Mouse (Mus musculus) T-cell, adult 2 months (primary cell): ENCODE measurements around the gene Sap18b.
A peak's percentile ranks its signal among the peaks of the same experiment; 100 is the strongest.
"Not testable (repeated sequence)": the region's sequence is repeated elsewhere in the genome, so short reads cannot be mapped to it uniquely, and the experiment has no call there.

Source experiments
- DNase-seq: peaks from one replicate; pipeline ENCODE4 v3.0.0; 2022; ENCODE audit warnings: low spot score

Sap18b gene

GRCm38 (mm10) chr8:95825162-95825561 lies at the start of gene Sap18b:
TSS of gene Sap18b (plus strand) at chr8:95825346.
- not testable (repeated sequence) for DNase-seq

GRCm38 (mm10) chr8:95781085-95781484 lies 44.1 kb upstream of the Sap18b start:
- DNase-seq = no peak

GRCm38 (mm10) chr8:95781775-95782174 lies 43.4 kb upstream of the Sap18b start:
- DNase-seq = no peak

- no peak for DNase-seq
Observed at GRCm38 (mm10) chr8:95782628-95783027, 42.5 kb upstream of the Sap18b start.

GRCm38 (mm10) chr8:95785591-95785990 lies 39.6 kb upstream of the Sap18b start:
- no peak for DNase-seq

- DNase-seq = not testable (repeated sequence)
Observed at GRCm38 (mm10) chr8:95795333-95796061, 29.6 kb upstream of the Sap18b start.

- DNase-seq = no peak
Observed at GRCm38 (mm10) chr8:95799117-95799516, 26.0 kb upstream of the Sap18b start.

GRCm38 (mm10) chr8:95799891-95800290 lies 25.3 kb upstream of the Sap18b start:
- no peak for DNase-seq

GRCm38 (mm10) chr8:95800353-95800752 lies 24.8 kb upstream of the Sap18b start:
- no peak for DNase-seq

- DNase-seq = no peak
Observed at GRCm38 (mm10) chr8:95801476-95802064, 23.6 kb upstream of the Sap18b start.

- no peak for DNase-seq
Observed at GRCm38 (mm10) chr8:95802231-95802630, 22.9 kb upstream of the Sap18b start.

GRCm38 (mm10) chr8:95805482-95805881 lies 19.7 kb upstream of the Sap18b start:
- no peak for DNase-seq

- DNase-seq = peak; percentile 55
Observed at GRCm38 (mm10) chr8:95806461-95807191, 18.5 kb upstream of the Sap18b start.

GRCm38 (mm10) chr8:95807331-95807843 lies 17.8 kb upstream of the Sap18b start, which contains the start of gene Cnot1:
TSS of gene Cnot1 (minus strand) at chr8:95807464.
- peak; percentile 98 for DNase-seq

GRCm38 (mm10) chr8:95807861-95808260 lies 17.3 kb upstream of the Sap18b start:
- DNase-seq = peak; percentile 93

GRCm38 (mm10) chr8:95808631-95809030 lies 16.5 kb upstream of the Sap18b start:
- DNase-seq = no peak

GRCm38 (mm10) chr8:95809116-95809515 lies 16.0 kb upstream of the Sap18b start:
- no peak for DNase-seq

- DNase-seq = peak; percentile 59
Observed at GRCm38 (mm10) chr8:95810184-95810591, 15.0 kb upstream of the Sap18b start.

GRCm38 (mm10) chr8:95816044-95816708 lies 9.0 kb upstream of the Sap18b start:
- no peak for DNase-seq

GRCm38 (mm10) chr8:95817597-95817996 lies 7.5 kb upstream of the Sap18b start:
- no peak for DNase-seq

GRCm38 (mm10) chr8:95818211-95818610 lies 6.9 kb upstream of the Sap18b start:
- DNase-seq = no peak

- DNase-seq = no peak
Observed at GRCm38 (mm10) chr8:95821266-95821665, 3.9 kb upstream of the Sap18b start.
